Mouse (Mus musculus) lung, embryonic 15.5 days (tissue): ENCODE data around the gene Zfp82. TPM values are rescaled to one million over a fixed set of nuclear protein-coding genes. Genes with fewer than 3 reads are reported as not detected.

Experiments used
- ATAC-seq: fragments of 200-750 bp; cut with Nextera tagmentation; 2 replicates; pipeline ENCODE4 v1.8.0; 2017; ENCODE audit warnings: moderate number of reproducible peaks, borderline replicate concordance; ENCODE audit not compliant: low FRiP score, low TSS enrichment; ENCODE audit errors: extremely low read depth
- H3K27ac ChIP-seq: fragments of 300-500 bp; sonication (generic); 2 replicates; pipeline ENCODE4 v1.5.1; 2015; ENCODE audit warnings: moderate library complexity, mild to moderate bottlenecking, inconsistent platforms
- H3K27me3 ChIP-seq: fragments of 300-500 bp; sonication (generic); 2 replicates; pipeline ENCODE4 v1.6.1; 2015; ENCODE audit warnings: inconsistent platforms
- H3K36me3 ChIP-seq: fragments of 300-500 bp; sonication (generic); 2 replicates; pipeline ENCODE4 v1.6.1; 2015; ENCODE audit warnings: inconsistent platforms
- H3K4me1 ChIP-seq: fragments of 300-500 bp; sonication (generic); 2 replicates; pipeline ENCODE4 v1.6.1; 2015; ENCODE audit warnings: inconsistent platforms
- H3K4me2 ChIP-seq: fragments of 300-500 bp; sonication (generic); 2 replicates; pipeline ENCODE4 v1.6.1; 2015; ENCODE audit warnings: inconsistent platforms, mild to moderate bottlenecking, moderate library complexity
- H3K4me3 ChIP-seq: fragments of 300-500 bp; sonication (generic); 2 replicates; pipeline ENCODE4 v1.5.1; 2015; ENCODE audit warnings: mild to moderate bottlenecking, inconsistent platforms
- H3K9ac ChIP-seq: fragments of 300-500 bp; sonication (generic); 2 replicates; pipeline ENCODE4 v1.6.1; 2015; ENCODE audit warnings: inconsistent platforms
- H3K9me3 ChIP-seq: fragments of 300-500 bp; sonication (generic); 2 replicates; pipeline ENCODE4 v1.6.1; 2016; ENCODE audit warnings: inconsistent platforms
- WGBS: fragments of 180-500 bp; shearing (Covaris S2); methylation state at CpG from one replicate; pipeline ENCODE4 v1.1.7; 2015; 5-methylcytosine and 5-hydroxymethylcytosine counted together
- polyA plus RNA-seq: library from polyadenylated mRNA; unstranded; fragments of >200 nt; fragmentation: Nextera tagmentation; extraction: Ambion mirVana; gene quantifications from 2 replicates; pipeline ENCODE4 v1.2.1, GENCODE M21; 2015

Zfp82 gene
- polyA plus RNA-seq, 1 experiment from 2014 or later: 7.6 TPM

GRCm38 (mm10) chr7:30034331-30034730 lies 38.4 kb downstream of the Zfp82 start:
- 90% methylated on average over 12 of the region's 12 CpGs for WGBS
- Histone ChIP-seq H3K4me3 (no peak overlapping the region), H3K27ac (no peak overlapping the region), H3K9ac (no peak overlapping the region), H3K27me3 (no peaks in the 10 kb centered on the region), H3K36me3 (peaks cover 7% of the 10 kb centered on the region; the same call in 1 of the 2 replicates), H3K4me2 (no peak overlapping the region), H3K4me1 (no peaks in the 10 kb centered on the region), H3K9me3 (no peaks in the 10 kb centered on the region)
- no peak for ATAC-seq

- Histone ChIP-seq H3K4me1 (no peaks in the 10 kb centered on the region), H3K4me3 (no peak overlapping the region), H3K9ac (no peak overlapping the region), H3K27me3 (no peaks in the 10 kb centered on the region), H3K27ac (no peak overlapping the region), H3K9me3 (no peaks in the 10 kb centered on the region), H3K4me2 (no peak overlapping the region), H3K36me3 (peaks cover 9% of the 10 kb centered on the region)
- WGBS: 90% methylated on average over 3 of the region's 3 CpGs
- no peak for ATAC-seq
Measured at GRCm38 (mm10) chr7:30031379-30031778, 41.3 kb downstream of the Zfp82 start.

GRCm38 (mm10) chr7:30030677-30031076 lies 42.0 kb downstream of the Zfp82 start:
- H3K36me3 ChIP-seq: peaks cover 14% of the 10 kb centered on the region
- no peak for ATAC-seq
- 28% methylated on average over 6 of the region's 6 CpGs for WGBS

GRCm38 (mm10) chr7:30028572-30028971 lies 44.1 kb downstream of the Zfp82 start:
- Histone ChIP-seq H3K9ac (no peak overlapping the region), H3K4me3 (no peak overlapping the region), H3K36me3 (peaks cover 25% of the 10 kb centered on the region), H3K27me3 (no peaks in the 10 kb centered on the region), H3K4me2 (no peak overlapping the region), H3K27ac (no peak overlapping the region), H3K9me3 (no peaks in the 10 kb centered on the region), H3K4me1 (no peaks in the 10 kb centered on the region)
- ATAC-seq: no peak
- WGBS: 81% methylated on average over 3 of the region's 3 CpGs

More at GRCm38 (mm10) chr7:30030677-30031076, 42.0 kb downstream of the Zfp82 start:
- no peak overlapping the region for H3K4me3 ChIP-seq
- H3K4me1 ChIP-seq: no peaks in the 10 kb centered on the region
- no peak overlapping the region for H3K9ac ChIP-seq
- no peak overlapping the region for H3K27ac ChIP-seq
- no peak overlapping the region for H3K4me2 ChIP-seq
- no peaks in the 10 kb centered on the region for H3K27me3 ChIP-seq
- no peaks in the 10 kb centered on the region for H3K9me3 ChIP-seq

GRCm38 (mm10) chr7:30027331-30027730 lies 45.4 kb downstream of the Zfp82 start:
- WGBS: 74% methylated on average over 4 of the region's 4 CpGs
- Histone ChIP-seq H3K9ac (no peak overlapping the region), H3K4me1 (no peaks in the 10 kb centered on the region), H3K36me3 (peaks cover 36% of the 10 kb centered on the region), H3K27me3 (no peaks in the 10 kb centered on the region), H3K4me3 (no peak overlapping the region), H3K4me2 (no peak overlapping the region), H3K9me3 (no peaks in the 10 kb centered on the region), H3K27ac (no peak overlapping the region)
- ATAC-seq: no peak

GRCm38 (mm10) chr7:30025358-30025757 lies 47.3 kb downstream of the Zfp82 start:
- WGBS: 74% methylated on average over 5 of the region's 5 CpGs
- Histone ChIP-seq H3K4me1 (no peaks in the 10 kb centered on the region), H3K36me3 (peaks cover 48% of the 10 kb centered on the region), H3K4me3 (no peak overlapping the region), H3K9ac (no peak overlapping the region), H3K9me3 (no peaks in the 10 kb centered on the region), H3K27me3 (no peaks in the 10 kb centered on the region), H3K27ac (no peak overlapping the region), H3K4me2 (no peak overlapping the region)
- no peak for ATAC-seq

- Histone ChIP-seq H3K9me3 (no peaks in the 10 kb centered on the region), H3K4me2 (no peak overlapping the region), H3K36me3 (peaks cover 59% of the 10 kb centered on the region), H3K9ac (no peak overlapping the region), H3K27me3 (no peaks in the 10 kb centered on the region), H3K4me1 (no peaks in the 10 kb centered on the region), H3K4me3 (no peak overlapping the region), H3K27ac (no peak overlapping the region)
- ATAC-seq: no peak
- WGBS: 82% methylated on average over 8 of the region's 8 CpGs
Measured at GRCm38 (mm10) chr7:30023800-30024199, 48.9 kb downstream of the Zfp82 start.

GRCm38 (mm10) chr7:30023324-30023723 lies 49.4 kb downstream of the Zfp82 start:
- no peaks in the 10 kb centered on the region for H3K9me3 ChIP-seq
- H3K4me2 ChIP-seq: no peak overlapping the region
- H3K4me3 ChIP-seq: no peak overlapping the region
- no peaks in the 10 kb centered on the region for H3K4me1 ChIP-seq
- no peaks in the 10 kb centered on the region for H3K27me3 ChIP-seq
- H3K27ac ChIP-seq: no peak overlapping the region
- no peak for ATAC-seq
- 96% methylated on average over 9 of the region's 9 CpGs for WGBS
- peaks cover 64% of the 10 kb centered on the region for H3K36me3 ChIP-seq
- no peak overlapping the region for H3K9ac ChIP-seq

- WGBS: 87% methylated on average over 2 of the region's 2 CpGs
- Histone ChIP-seq H3K4me3 (no peak overlapping the region), H3K27ac (no peak overlapping the region), H3K4me2 (no peak overlapping the region), H3K27me3 (no peaks in the 10 kb centered on the region), H3K9me3 (no peaks in the 10 kb centered on the region), H3K36me3 (peaks cover 80% of the 10 kb centered on the region), H3K4me1 (no peaks in the 10 kb centered on the region), H3K9ac (no peak overlapping the region)
- ATAC-seq: no peak
Measured at GRCm38 (mm10) chr7:30019543-30019942, 53.2 kb downstream of the Zfp82 start.

GRCm38 (mm10) chr7:30017226-30017625 lies 55.5 kb downstream of the Zfp82 start:
- Histone ChIP-seq H3K4me2 (no peak overlapping the region), H3K9ac (no peak overlapping the region), H3K4me1 (no peaks in the 10 kb centered on the region), H3K36me3 (peaks cover 75% of the 10 kb centered on the region), H3K27me3 (no peaks in the 10 kb centered on the region), H3K4me3 (no peak overlapping the region), H3K9me3 (no peaks in the 10 kb centered on the region), H3K27ac (no peak overlapping the region)
- ATAC-seq: no peak
- WGBS: 96% methylated on average over 6 of the region's 6 CpGs

- no peak overlapping the region for H3K4me2 ChIP-seq
- H3K4me3 ChIP-seq: no peak overlapping the region
- H3K4me1 ChIP-seq: no peaks in the 10 kb centered on the region
- H3K9me3 ChIP-seq: no peaks in the 10 kb centered on the region
- no peak overlapping the region for H3K27ac ChIP-seq
- peaks cover 58% of the 10 kb centered on the region for H3K36me3 ChIP-seq
- no peaks in the 10 kb centered on the region for H3K27me3 ChIP-seq
- 75% methylated on average over 4 of the region's 4 CpGs for WGBS
- H3K9ac ChIP-seq: no peak overlapping the region
- no peak for ATAC-seq
Measured at GRCm38 (mm10) chr7:30012956-30013363, 59.7 kb downstream of the Zfp82 start.

GRCm38 (mm10) chr7:30010551-30011195 lies 62.0 kb downstream of the Zfp82 start:
- H3K4me1 ChIP-seq: no peaks in the 10 kb centered on the region
- H3K4me2 ChIP-seq: no peak overlapping the region
- no peak overlapping the region for H3K4me3 ChIP-seq
- no peaks in the 10 kb centered on the region for H3K9me3 ChIP-seq
- no peak overlapping the region for H3K27ac ChIP-seq
- ATAC-seq: no peak
- peaks cover 48% of the 10 kb centered on the region for H3K36me3 ChIP-seq
- no peaks in the 10 kb centered on the region for H3K27me3 ChIP-seq
- no peak overlapping the region for H3K9ac ChIP-seq
- 77% methylated on average over 10 of the region's 10 CpGs for WGBS
